Mouse (Mus musculus): ENCODE data around the gene Alk.
"Not testable (repeated sequence)": the region's sequence is repeated elsewhere in the genome, so short reads cannot be mapped to it uniquely, and the experiment has no call there.

The Alk gene

GRCm38 (mm10) chr17:72528481-72528880 lies 75.9 kb downstream of the Alk start:
- no peak for DNase-seq (ENCODE audit: low spot score in 2 of 2)

- no peak for DNase-seq (ENCODE audit: low spot score in 2 of 2)
These were observed 76.9 kb downstream of the Alk start for GRCm38 (mm10) chr17:72527481-72527880.

- no peak for DNase-seq (ENCODE audit: low spot score in 2 of 2)
These were observed 78.1 kb downstream of the Alk start for GRCm38 (mm10) chr17:72526356-72526755.

- no peak for DNase-seq (ENCODE audit: low spot score in 2 of 2)
These were observed 79.6 kb downstream of the Alk start for GRCm38 (mm10) chr17:72524839-72525238.

- DNase-seq (ENCODE audit: low spot score in 2 of 2), result no peak
These were observed 81.4 kb downstream of the Alk start for GRCm38 (mm10) chr17:72523006-72523405.

GRCm38 (mm10) chr17:72522381-72522780 lies 82.0 kb downstream of the Alk start:
- DNase-seq (ENCODE audit: low spot score in 2 of 2), result peak; percentile 3 to 19

- DNase-seq (ENCODE audit: low spot score in 2 of 2), result no peak
These were observed 83.1 kb downstream of the Alk start for GRCm38 (mm10) chr17:72521353-72521752.

- DNase-seq (ENCODE audit: low spot score in 2 of 2), result no peak
These were observed 93.7 kb downstream of the Alk start for GRCm38 (mm10) chr17:72510746-72511145.

GRCm38 (mm10) chr17:72508678-72509394 lies 95.6 kb downstream of the Alk start:
- no peak for DNase-seq (ENCODE audit: low spot score in 2 of 2)

GRCm38 (mm10) chr17:72505213-72505612 lies 99.2 kb downstream of the Alk start:
- no peak for DNase-seq (ENCODE audit: low spot score in 2 of 2)

- no peak for DNase-seq (ENCODE audit: low spot score in 2 of 2)
These were observed 99.8 kb downstream of the Alk start for GRCm38 (mm10) chr17:72504581-72504980.

- no peak for DNase-seq (ENCODE audit: low spot score in 2 of 2)
These were observed 109.0 kb downstream of the Alk start for GRCm38 (mm10) chr17:72495395-72495794.

- DNase-seq (ENCODE audit: low spot score in 2 of 2), result no peak
These were observed 118.8 kb downstream of the Alk start for GRCm38 (mm10) chr17:72485623-72486022.

- DNase-seq (ENCODE audit: low spot score in 2 of 2), result not testable (repeated sequence)
These were observed 125.2 kb downstream of the Alk start for GRCm38 (mm10) chr17:72479260-72479659.

- no peak for DNase-seq (ENCODE audit: low spot score in 2 of 2)
These were observed 126.5 kb downstream of the Alk start for GRCm38 (mm10) chr17:72477889-72478405.

- no peak for DNase-seq (ENCODE audit: low spot score in 2 of 2)
These were observed 127.5 kb downstream of the Alk start for GRCm38 (mm10) chr17:72476956-72477355.

GRCm38 (mm10) chr17:72474166-72474565 lies 130.3 kb downstream of the Alk start:
- DNase-seq (ENCODE audit: low spot score in 2 of 2), result no peak

- DNase-seq (ENCODE audit: low spot score in 2 of 2), result no peak
These were observed 155.9 kb downstream of the Alk start for GRCm38 (mm10) chr17:72448477-72448876.

- no peak for DNase-seq (ENCODE audit: low spot score in 2 of 2)
These were observed 158.9 kb downstream of the Alk start for GRCm38 (mm10) chr17:72445204-72446177.

GRCm38 (mm10) chr17:72417451-72417850 lies 187.0 kb downstream of the Alk start:
- no peak for DNase-seq (ENCODE audit: low spot score in 2 of 2)

- DNase-seq (ENCODE audit: low spot score in 2 of 2), result no peak
These were observed 189.8 kb downstream of the Alk start for GRCm38 (mm10) chr17:72414676-72415075.

GRCm38 (mm10) chr17:72404813-72405212 lies 199.6 kb downstream of the Alk start:
- DNase-seq (ENCODE audit: low spot score in 2 of 2), result no peak
